Mouse (Mus musculus) T-helper 2 cell (primary cell): Measurements from ENCODE around the gene Tbx4.

ENCODE experiments used
- in situ Hi-C: fragments of 300-600 bp; cut with MboI, MseI; formaldehyde crosslinking; loops from one replicate; pipeline ENCODE4 v1.15.1; 2025; ENCODE audit warnings: high pct_unique_total_duplicates

Gene Tbx4

DNA sequence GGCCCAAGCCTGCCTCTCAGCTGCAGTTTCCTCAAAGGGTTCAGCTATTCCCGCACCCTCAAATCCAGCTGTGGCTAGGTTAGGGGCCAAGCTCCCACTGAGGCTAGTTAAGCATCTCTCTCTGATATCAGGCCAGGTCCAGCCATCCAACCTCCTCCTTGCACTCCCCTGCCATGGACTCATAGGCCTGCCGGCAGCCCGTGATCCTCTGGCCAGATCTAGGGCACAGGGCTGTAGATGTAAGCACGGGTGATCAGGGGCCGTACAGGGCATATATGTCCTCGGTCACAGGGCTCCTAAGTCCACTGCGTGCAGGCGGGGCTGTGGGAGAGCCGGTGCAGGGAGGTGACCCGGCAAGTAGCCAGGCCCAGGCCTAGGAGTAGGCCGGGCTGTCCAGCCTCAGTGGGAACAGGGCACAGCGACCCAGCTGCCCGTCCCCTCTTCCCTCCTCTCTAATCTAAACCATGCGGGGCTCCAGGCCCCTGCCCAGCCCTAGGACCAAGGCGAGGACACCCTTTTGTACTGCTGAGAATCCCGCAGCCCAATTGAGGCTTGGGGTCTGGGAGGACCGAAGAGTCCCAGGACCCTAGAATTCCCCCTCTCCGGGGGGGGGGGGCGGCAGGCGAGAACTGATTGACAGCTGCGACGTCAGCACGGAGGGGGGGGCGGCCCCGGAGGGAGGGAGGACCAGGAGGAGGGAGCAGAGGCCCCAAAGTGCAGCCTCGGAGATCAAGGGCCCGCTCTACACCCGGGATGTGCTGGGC is at the start of gene Tbx4:
Gene Tbx4 (plus strand): TSS at position 758 of the 764 bp plus-strand sequence.
- in situ Hi-C loops: no loop called here

DNA sequence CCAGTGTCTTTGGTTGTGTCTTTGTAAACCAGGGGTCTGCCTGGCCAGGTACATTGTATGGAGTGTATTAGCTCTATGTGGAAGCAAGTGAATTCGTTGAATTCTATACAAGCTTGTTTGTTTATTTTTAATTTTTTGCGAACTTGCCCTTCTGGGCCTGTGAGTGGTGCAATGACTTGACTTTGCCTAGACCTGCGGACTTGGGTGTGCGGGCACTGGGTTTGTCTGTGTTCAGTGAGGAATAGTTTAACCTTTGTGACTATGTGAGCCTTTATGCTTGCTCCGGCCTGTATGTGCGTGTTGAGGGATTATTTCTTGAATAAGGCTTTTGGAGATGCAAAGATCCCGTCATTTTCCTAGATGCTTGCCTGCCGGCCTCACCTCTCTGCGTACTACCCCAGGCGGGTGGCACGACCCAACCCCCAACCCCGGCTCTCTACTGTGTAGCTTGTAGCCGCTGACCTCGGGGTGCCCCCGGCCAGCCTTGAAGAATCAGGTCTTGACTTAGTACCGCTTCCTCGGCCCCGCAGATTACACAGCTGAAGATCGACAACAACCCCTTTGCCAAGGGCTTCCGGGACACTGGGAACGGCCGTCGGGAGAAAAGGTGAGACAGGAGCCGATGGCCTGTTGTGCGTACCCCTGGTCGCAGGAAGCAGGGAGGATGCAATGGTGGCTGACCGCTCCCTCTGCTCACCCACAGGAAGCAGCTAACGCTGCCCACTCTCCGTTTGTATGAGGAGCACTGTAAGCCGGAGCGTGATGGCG is 49.5 kb upstream of the Tbx4 start:
- in situ Hi-C loops: loop anchor here (5.0 kb wide), 1 partner anchor 56 kb away; no protein-coding TSS in a partner anchor

DNA sequence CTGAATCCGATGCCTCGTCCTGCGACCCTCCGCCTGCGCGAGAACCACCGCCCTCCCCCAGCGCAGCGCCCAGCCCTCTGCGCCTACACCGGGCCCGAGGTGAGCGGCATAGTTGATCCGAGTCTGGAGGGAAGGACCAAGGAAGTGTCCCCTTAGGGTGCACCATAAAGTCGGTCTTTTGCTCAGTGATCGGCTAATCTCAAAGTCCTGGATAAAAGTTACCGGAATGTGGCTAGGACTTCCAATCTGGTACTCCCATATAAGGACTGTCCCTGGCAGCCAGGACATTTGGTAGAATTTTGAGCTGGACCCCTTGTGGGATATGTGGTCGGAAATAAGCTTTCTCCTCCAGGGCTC is 49.0 kb upstream of the Tbx4 start:
- in situ Hi-C loops: loop anchor here (5.0 kb wide), 1 partner anchor 55 kb away; no protein-coding TSS in a partner anchor

DNA sequence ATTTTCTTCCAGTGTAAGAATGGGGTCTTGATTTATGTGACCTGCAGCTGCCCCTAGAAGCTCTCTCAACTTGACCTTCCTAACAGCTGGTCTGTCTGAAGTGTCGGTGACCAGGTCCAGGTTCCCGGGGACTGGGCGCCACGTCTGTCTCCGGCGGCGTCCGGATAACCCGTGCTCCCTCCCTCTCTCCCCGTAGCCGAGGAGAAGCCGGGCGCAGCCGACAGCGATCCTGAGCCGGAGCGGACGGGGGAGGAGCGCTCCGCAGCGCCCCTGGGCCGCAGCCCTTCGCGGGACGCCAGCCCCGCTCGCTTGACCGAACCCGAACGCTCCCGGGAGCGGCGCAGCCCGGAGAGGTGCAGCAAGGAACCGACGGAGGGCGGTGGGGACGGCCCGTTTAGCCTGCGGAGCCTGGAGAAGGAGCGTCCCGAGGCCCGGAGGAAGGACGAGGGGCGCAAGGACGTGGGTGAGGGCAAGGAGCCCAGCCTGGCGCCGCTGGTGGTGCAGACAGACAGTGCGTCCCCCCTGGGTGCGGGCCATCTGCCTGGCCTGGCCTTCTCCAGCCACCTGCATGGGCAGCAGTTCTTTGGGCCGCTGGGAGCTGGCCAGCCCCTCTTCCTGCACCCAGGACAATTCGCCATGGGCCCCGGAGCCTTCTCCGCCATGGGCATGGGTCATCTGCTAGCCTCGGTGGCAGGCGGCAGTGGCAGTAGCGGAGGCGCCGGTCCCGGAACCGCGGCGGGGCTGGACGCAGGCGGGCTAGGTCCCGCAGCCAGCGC is 48.4 kb upstream of the Tbx4 start:
- in situ Hi-C loops: loop anchor here (5.0 kb wide), 1 partner anchor 54 kb away; no protein-coding TSS in a partner anchor

DNA sequence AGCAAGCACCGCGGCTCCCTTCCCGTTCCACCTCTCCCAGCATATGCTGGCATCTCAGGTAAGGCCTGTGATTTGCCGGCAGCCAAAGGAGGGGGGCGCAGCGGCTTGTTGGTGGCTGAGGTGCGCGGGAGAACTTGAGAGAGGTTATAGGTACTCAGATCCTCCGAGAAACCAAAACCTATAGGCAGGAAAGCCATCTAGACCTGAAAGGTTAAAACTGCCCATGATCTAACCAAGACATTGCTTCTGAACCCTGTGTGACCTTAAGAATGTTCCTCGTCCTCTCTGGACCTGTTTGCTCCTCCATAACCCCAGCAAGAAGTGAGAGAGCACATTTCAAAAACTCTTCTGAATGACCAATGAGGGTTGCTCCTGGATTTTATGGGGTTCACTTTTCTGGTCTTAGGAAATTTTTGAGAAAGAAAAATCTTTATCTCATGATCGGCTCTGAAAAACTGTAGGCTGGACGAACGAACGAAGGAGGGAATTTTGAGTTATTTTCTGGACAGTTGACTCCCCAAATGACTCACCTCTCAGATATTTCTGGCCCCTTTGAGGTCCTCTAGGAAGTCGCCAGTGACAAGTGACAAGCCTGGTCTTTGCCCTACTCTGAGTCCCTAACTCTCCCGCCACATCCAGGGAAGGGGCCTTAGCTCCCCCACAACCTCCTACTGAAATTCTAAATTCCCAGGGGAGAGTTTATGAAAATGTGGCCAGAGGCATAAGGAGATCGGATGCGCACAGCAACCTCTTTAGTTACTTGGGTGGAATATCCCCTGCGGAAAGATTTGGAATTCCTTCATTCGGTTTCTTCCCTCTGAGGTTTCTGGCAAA is 47.6 kb upstream of the Tbx4 start:
- in situ Hi-C loops: loop anchor here (5.0 kb wide), 1 partner anchor 54 kb away; no protein-coding TSS in a partner anchor

DNA sequence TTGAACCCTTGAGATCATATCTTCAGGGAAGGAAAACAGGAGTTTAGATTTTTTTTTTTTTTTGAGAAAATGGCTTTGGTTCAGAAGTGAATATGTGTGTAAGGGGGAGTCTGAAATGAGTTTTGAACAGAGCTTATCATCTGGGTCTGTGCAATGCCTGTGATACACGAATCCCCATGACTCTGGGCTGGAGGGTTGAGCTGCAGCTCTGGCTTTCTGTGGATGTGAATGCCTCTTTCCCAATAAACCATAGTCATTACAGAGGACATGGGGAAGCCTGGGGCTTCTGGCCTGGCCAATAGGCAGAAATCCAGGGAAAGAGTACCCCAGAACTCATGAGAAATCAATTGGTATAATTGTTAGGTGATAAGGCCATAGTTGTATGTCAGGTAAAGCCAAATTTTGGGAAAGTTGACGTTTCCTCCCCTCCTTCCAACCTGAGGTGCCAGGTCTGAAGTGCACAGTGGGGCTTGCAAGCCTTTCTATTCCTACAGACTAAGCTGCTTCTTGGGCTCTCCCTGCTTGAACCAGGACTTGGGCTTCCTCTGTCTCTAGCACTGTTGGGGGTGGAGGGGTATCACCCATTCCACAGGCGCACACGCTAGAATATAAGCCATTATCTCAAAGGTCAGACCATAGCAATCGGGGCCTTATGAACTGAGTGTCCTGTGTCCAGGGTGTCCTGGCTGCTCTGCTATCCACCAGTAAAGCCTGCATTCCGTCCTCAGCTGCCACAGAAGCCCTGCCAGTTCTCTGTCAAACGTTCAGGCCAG is 46.8 kb upstream of the Tbx4 start:
- in situ Hi-C loops: loop anchor here (5.0 kb wide), 2 partner anchors 53 to 88 kb away; no protein-coding TSS in a partner anchor

DNA sequence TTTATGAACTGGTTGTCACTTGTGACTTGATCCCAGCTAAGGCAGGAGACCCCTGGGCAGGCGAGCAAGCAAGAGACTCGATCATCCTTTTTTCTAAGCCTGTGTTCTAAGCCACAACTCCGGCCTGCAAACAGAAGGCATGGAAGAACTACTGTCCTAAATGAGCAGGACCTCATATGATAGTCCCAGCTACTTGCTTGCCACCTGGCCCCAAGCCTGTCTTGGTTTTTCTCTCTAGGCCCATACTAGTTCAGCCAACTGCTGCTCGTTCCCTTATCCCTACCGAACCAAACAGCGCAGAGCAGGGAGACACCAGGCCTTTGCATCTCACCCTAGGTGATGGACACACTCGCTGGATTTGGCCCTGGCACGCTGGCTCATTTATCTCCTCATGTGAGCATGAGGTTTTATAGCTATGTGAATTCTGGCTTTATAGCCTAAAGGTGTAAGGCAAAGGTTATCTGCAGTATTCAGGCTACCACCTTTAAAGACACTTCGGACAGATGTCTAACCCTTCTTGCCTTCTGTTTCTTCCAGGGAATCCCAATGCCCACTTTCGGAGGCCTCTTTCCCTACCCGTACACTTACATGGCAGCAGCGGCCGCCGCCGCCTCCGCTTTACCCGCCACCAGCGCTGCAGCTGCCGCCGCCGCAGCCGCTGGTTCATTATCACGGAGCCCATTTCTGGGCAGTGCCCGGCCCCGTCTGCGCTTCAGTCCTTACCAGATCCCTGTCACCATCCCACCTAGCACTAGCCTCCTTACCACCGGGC is 46.0 kb upstream of the Tbx4 start:
- in situ Hi-C loops: loop anchor here (5.0 kb wide), 1 partner anchor 87 kb away; no protein-coding TSS in a partner anchor

DNA sequence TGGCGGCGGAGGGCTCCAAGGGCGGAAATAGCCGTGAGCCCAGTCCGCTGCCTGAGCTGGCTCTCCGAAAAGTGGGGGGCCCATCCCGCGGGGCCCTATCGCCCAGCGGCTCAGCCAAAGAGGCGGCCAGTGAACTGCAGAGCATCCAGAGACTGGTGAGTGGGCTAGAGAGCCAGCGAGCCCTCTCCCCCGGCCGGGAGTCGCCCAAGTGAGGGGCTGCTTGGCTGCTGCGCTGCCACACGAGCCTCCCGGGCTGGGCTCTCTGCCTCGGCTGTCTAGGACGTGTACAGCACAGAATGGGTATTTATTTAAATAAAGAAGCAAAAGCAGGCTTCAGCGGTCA is 45.4 kb upstream of the Tbx4 start:
- in situ Hi-C loops: loop anchor here (5.0 kb wide), 1 partner anchor 87 kb away; no protein-coding TSS in a partner anchor

DNA sequence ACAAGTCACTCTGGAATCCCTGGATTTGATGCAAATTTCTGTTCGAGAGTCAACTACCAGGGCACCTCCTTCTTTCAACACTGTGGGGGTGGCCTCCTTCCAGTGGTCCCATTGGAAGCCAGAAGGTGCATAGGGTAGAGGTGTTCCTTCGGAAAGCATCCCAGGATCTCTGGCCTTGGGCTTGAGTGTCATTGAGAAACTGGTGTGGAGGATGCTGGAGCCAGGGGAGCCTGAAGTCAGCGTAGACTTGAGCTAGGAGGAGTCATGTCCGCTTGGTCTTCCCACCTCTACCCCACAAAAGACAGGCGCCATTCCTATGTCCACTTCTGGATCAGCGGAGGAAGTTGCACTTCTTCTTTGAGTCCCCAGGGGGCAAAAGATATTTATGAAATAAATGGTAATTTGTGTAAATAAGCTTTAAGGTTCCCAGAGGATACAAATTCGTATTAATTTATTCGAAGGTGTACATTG is 45.0 kb upstream of the Tbx4 start:
- in situ Hi-C loops: loop anchor here (5.0 kb wide), 1 partner anchor 86 kb away; no protein-coding TSS in a partner anchor

DNA sequence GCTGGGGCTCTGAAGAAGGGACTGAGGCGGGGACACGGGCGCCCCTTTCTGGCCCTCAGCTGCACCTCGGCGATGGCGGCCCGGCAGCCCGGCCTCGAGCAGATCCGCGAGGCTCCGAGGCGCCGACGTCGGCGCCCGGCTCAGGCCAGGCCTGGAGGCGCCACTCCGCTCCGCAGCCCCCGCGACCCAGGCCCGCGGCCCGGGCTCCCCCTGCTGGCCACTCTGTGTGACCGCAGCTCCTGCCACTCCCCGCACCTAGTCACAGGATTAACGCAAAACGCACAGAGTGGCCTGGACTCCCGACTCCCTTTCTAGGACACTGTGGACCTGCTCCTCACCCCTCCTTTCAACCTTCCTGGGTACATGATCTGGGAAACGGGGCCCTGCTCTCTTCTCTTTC is 44.2 kb upstream of the Tbx4 start:
- in situ Hi-C loops: loop anchor here (5.0 kb wide), 1 partner anchor 85 kb away; no protein-coding TSS in a partner anchor

DNA sequence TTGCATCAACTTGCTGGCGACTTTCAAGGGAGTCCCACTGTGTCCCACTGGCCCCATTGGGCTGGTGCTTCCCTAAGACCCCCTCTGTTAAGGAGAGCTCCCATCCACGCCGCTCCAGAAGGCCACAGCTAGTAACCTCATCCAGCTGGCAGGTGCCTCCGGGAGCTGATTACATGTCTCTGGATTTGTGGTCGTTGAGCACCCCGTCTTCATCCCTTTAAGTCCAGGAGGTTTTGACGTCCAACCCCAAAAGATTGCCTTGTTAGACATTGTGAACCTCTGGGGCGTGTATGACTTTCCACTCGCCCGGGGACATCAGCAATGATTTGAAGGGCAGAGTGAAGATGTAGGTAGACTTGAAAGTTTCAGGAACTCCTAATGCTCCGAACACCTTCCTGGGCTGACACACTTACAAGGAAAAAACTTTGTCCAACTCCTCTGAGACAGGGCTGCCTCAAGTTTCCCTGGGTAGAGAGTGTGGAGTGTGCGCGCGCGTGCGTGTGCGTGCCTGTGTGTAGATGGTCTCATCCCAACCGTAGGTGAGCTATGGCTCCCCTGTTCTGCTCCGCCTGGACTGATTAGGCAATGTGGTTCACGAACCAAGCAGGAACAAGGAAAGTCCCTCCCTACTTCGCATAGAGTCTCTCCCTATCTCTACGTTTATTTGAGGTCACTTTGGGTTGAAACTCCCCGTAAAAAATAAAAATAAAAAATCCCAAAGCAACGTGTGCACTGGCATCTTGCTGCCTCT is 43.5 kb upstream of the Tbx4 start:
- in situ Hi-C loops: loop anchor here (5.0 kb wide), 1 partner anchor 85 kb away; no protein-coding TSS in a partner anchor

DNA sequence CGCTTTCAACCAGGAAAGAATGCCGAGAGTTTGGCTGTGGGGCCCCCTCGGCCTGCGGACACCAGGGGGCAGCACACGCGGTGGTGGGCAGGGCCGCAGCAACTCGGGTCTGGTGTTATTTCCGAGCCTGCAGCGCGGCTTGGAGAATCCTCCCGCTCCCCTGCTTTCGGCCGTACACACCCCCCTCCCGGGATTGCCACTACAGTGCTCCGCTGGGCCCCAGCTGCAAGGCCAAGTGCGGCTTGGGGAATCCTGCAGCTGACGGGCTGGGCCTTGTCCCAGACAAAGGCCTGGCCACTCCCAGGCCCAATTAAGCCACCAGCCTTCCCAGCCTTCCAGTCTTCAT is 42.9 kb upstream of the Tbx4 start:
- in situ Hi-C loops: loop anchor here (5.0 kb wide), 1 partner anchor 84 kb away; no protein-coding TSS in a partner anchor

DNA sequence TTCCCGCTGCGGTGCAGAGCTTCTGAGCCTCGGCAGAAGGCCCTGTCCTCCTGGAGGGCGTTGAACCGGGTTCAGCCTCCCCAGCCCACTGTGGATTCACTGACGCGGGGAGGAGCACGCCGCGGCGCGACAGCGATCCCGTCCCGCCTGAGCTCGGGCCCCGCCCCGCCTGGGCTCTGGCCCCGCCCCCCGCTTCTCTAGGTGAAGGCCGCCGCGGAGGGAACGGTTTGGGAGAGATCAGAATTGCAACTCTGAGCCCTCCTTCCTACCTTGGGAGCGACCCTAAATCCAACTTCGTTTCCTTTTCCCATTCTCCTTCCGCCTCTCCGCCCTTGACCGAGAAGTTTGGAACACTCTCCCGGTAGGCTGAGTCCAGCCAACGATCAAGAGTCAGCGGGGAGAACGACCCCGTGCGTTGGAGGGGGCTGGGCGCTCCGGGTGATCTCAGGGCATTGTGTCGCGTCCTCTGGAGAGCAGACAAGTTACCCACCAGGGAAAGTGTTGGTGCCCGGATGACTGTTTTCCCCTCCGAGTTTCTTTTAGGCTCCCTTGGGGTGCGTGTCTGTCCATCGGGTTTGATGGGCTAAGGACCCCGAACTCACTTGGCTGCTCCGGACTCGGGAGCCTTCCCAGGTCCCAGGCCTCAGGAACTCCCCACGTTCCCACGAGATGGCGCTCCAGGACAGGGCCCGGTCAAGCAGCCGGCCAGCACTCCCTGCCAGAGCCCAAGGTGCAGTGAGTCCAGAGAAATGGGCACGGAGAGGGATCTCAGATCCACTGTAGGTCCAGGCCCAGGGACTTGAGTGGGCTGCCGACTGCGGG is 41.9 kb upstream of the Tbx4 start:
- in situ Hi-C loops: loop anchor here (5.0 kb wide), 1 partner anchor 83 kb away; no protein-coding TSS in a partner anchor

DNA sequence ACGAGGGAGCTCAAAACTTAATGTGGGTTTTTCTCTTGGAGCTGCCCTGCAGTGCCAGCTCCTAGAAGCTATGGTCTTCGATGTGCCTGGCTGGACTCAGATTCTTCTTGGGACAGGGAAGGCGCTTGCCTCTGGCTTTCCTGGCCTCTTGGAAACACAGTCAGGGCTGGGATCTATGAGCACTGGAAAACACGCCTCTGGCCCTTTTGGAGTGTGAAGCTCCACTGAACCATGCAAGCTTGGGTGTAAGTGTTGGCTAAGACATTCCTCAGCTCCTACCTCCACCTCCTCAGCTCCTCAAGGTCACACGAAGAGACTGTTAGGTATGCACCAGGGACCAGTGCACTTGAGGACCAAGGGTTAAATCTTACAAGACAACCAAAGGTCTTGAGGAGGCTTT is 41.3 kb upstream of the Tbx4 start:
- in situ Hi-C loops: loop anchor here (5.0 kb wide), 1 partner anchor 82 kb away; no protein-coding TSS in a partner anchor

DNA sequence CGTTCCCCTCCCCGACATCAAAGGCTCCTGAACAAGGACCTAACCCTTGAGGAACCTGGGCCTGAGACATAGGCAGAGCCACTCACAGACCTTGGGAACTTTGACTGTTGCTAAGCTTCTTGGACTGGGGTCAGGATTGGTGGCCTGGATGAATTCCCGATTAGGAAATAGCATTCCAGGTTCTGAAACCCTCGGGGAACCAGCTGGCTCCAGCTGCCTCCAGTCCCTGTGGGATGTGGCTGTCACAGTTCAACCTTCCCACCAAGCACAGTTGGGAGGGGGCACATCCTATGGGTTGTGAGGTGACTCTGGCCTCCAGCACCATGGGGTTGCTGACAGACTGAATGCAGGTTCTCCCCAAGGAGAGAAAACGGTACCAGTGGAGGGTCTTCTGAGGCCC is 40.3 kb upstream of the Tbx4 start:
- in situ Hi-C loops: no loop called here

DNA sequence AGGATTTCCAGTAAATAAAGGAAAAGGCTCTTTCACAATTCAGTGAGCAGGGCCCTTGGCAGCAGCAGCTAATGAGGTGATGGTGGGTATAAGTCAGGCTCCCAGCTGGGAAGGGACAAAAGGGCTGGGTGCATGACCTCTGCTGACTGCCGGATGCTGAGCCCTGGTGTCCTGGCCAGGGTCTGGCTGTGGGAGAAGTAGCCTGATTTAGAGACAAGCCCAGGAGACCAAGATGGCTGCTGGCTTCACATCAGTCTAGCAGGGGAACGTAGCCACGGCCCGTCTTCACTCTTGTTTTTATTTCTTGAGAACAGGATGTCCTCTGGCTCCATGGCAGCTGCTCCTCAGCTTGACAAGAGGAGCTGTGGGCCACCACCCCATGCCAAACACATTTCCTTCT is 39.7 kb upstream of the Tbx4 start:
- in situ Hi-C loops: no loop called here

DNA sequence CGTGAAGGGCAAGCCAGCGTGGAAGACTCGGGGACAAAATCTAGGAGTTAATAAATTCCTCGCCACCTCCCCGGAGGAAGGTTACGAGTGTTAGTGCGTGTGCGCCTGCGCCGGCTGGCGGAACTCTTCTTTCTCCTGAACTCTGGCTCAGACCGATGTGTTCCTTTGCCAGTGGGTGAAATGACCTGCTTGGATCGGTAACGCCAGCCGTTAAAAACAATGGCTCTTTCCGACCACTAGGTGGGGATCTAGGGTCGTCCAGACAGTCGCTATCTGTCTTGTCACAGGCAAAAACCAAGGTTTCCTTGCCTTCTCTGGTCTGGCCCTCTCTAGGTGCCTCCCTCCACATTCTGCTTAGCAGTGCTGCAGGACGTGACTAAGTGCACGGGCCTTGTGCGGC is 37.2 kb upstream of the Tbx4 start:
- in situ Hi-C loops: no loop called here
